Mouse (Mus musculus) CH12.LX (cell line): ENCODE results near the gene Gjb5.

Experiments used
- CHD1 ChIP-seq: IDR thresholded peaks from 2 replicates; pipeline ENCODE4 v1.6.1; 2012; ENCODE audit warnings: low read depth, low read length, improper control_type of control experiment, inconsistent platforms
- CHD2 ChIP-seq: IDR thresholded peaks from 2 replicates; pipeline ENCODE4 v1.6.1; 2011; ENCODE audit warnings: low read length, improper control_type of control experiment
- CTCF ChIP-seq, 2 experiments: IDR thresholded peaks in 1 of 2; conservative IDR thresholded peaks in 1 of 2; 2 replicates each; pipeline ENCODE4 v1.5.1; 2011 to 2012; ENCODE audit warnings: low read depth in 2 of 2, low read length in 2 of 2, improper control_type of control experiment in 1 of 2, inconsistent platforms in 1 of 2, mild to moderate bottlenecking in 1 of 2, moderate library complexity in 1 of 2
- ETS1 ChIP-seq: conservative IDR thresholded peaks from 2 replicates; pipeline ENCODE4 v1.6.1; 2012; ENCODE audit warnings: low read depth, mild to moderate bottlenecking, inconsistent platforms, low read length, improper control_type of control experiment, moderate library complexity
- MAFK ChIP-seq: IDR thresholded peaks from 2 replicates; pipeline ENCODE4 v1.6.1; 2011; ENCODE audit warnings: low read length, improper control_type of control experiment; ENCODE audit not compliant: insufficient replicate concordance
- MAX ChIP-seq: IDR thresholded peaks from 2 replicates; pipeline ENCODE4 v1.6.1; 2011; ENCODE audit warnings: low read length, improper control_type of control experiment
- MEF2A ChIP-seq: IDR thresholded peaks from 2 replicates; pipeline ENCODE4 v1.6.1; 2014; ENCODE audit warnings: low read depth, mild to moderate bottlenecking, inconsistent platforms, low read length, improper control_type of control experiment, borderline replicate concordance
- POLR2A ChIP-seq: IDR thresholded peaks from 2 replicates; pipeline ENCODE4 v1.6.1; 2011; ENCODE audit warnings: low read depth, mild to moderate bottlenecking, improper control_type of control experiment, low read length
- RCOR1 ChIP-seq: conservative IDR thresholded peaks from 2 replicates; pipeline ENCODE4 v1.6.1; 2012; ENCODE audit warnings: low read depth, mild to moderate bottlenecking, inconsistent platforms, low read length, improper control_type of control experiment
- TCF12 ChIP-seq: IDR thresholded peaks from 2 replicates; pipeline ENCODE4 v1.6.1; 2014; ENCODE audit warnings: low read depth, mild to moderate bottlenecking, inconsistent platforms, low read length, improper control_type of control experiment

DNA sequence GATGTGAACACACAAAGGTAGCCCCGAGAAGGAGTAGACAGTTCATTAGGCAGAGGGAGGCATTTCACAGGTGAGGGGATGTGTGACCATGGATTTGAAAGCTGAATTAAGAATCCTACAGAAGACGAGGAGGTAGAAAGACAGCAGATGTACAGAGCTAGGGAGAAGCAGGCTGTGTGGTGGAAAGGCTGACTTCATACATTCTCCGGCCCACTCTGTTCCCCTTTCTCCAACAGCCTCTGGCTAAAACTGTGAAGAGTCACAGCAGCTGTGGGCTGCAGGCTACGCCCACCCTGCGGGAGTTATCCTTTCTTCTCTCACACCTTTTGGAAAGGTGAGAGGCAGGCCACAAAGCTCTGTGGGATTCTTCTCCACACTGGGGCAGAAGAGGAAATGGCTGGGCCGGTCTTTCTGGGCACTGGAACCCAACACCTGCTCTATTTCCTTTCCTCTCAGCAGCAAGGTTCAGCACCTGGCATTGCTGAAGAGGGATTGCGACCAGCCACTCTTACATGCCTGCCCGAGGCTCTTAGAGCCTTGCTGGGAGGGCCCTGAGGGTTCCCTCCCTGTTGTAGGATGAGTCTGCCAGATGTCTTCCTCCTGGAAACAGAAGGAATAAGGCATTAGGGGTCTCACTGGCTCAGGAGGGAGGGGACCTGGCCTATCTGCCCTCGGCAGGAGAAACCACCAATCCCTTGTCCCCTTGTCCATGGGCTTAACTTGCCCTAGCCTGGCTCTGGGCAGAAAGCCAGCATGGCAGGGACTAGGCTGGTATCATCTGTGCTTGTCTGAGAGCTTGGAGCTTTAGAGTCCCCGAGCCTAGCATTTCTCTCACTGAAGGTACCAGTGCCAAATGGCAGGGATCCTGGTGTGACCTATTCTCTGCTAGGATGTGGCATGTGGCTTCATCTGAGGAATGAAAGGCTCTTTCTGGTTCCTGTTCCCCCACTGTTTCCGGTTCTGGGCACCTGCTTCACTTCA lies 42.5 kb upstream of the Gjb5 start:
- TF ChIP-seq POLR2A (no peak), MAX (no peak), CTCF (conservative IDR thresholded peaks at IDR 0.05 in 1 of 2, IDR thresholded peaks at IDR 0.05 in 1 of 2; ENCODE audit: low read depth in 2 of 2, low read length in 2 of 2) (no peak), TCF12 (no peak), ETS1 (no peak), CHD2 (no peak), RCOR1 (no peak), MAFK (no peak), CHD1 (no peak), MEF2A (no peak)
